Mouse (Mus musculus): ENCODE results near the gene Dgke. TPM values are rescaled to one million over a fixed set of nuclear protein-coding genes. Genes with fewer than 3 reads are reported as not detected.

The Dgke gene
- total and polyA plus RNA-seq, 2 experiments from 2014 or later = 14.6 to 33.5 TPM

DNA sequence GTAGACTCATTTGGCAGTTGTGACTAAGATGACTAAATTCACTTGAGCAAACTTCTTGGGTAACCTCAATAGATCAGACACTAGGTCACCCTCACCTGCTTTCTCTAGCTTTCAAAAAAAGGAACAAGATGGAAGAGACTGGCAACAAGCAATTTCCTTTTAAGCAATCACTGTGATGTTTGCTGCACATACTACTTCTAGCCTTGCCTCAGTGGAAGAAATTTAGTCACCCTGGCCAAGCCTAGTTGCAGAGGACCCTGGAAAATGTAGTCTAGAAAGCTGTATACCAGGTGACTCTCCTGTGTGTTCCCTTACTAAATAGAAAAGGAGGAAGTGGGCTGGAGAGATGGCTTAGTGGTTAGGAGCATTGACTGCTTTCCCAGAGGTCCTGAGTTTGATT lies 60.2 kb downstream of the Dgke start:
- H3K27me3 ChIP-seq (ENCODE audit: insufficient read depth, low read length) = no peaks in the 10 kb centered on the region
- no peak overlapping the region for H3K27ac ChIP-seq
- DNase-seq (ENCODE audit: low spot score) (no peak), ATAC-seq (no peak)
- no peak overlapping the region for H3K4me2 ChIP-seq (ENCODE audit: low read depth, low read length)
- no peaks in the 10 kb centered on the region for H3K4me1 ChIP-seq (ENCODE audit: insufficient read depth, low read length)
- no peak overlapping the region for H3K4me3 ChIP-seq (ENCODE audit: low read length)
- H3K9ac ChIP-seq (replicated peaks; ENCODE audit: low read length) = no peak overlapping the region
- no peaks in the 10 kb centered on the region for H3K36me3 ChIP-seq (ENCODE audit: insufficient read depth, low read length)
- H3K9me3 ChIP-seq (ENCODE audit: low read length) = no peaks in the 10 kb centered on the region
- TF ChIP-seq CTCF (IDR thresholded peaks at IDR 0.05; ENCODE audit: low read depth) = no peak

DNA sequence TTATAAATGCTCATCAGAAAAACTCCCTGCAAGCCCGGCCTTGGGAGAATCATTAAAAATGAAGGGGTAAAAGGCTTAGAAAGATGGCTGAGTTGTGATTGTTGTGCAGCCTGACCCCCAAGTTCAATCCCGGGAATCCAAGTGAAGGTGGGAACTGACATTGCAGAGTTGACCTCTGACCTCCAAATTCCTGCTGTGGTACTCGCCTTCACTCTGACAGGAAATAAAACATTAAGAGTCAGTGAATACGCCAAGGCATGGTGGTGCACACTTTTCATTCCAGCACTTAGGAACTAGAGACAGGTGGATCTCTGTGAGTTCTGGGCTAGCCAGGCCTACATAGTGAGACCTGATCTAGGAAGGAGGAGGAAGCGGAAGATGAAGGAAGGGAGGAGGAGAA lies 61.2 kb downstream of the Dgke start:
- no peak for ATAC-seq
- Histone ChIP-seq H3K27me3 (ENCODE audit: insufficient read depth, low read length) (no peaks in the 10 kb centered on the region), H3K9me3 (ENCODE audit: low read length) (no peaks in the 10 kb centered on the region), H3K27ac (no peak overlapping the region), H3K9ac (replicated peaks; ENCODE audit: low read length) (no peak overlapping the region), H3K4me3 (ENCODE audit: low read length) (no peak overlapping the region), H3K4me1 (ENCODE audit: insufficient read depth, low read length) (no peaks in the 10 kb centered on the region), H3K36me3 (ENCODE audit: insufficient read depth, low read length) (no peaks in the 10 kb centered on the region), H3K4me2 (ENCODE audit: low read depth, low read length) (no peak overlapping the region)
- 85% methylated on average over 5 of the region's 5 CpGs for WGBS
- TF ChIP-seq CTCF (IDR thresholded peaks at IDR 0.05; ENCODE audit: low read depth) = no peak
- DNase-seq (ENCODE audit: low spot score) = no peak

DNA sequence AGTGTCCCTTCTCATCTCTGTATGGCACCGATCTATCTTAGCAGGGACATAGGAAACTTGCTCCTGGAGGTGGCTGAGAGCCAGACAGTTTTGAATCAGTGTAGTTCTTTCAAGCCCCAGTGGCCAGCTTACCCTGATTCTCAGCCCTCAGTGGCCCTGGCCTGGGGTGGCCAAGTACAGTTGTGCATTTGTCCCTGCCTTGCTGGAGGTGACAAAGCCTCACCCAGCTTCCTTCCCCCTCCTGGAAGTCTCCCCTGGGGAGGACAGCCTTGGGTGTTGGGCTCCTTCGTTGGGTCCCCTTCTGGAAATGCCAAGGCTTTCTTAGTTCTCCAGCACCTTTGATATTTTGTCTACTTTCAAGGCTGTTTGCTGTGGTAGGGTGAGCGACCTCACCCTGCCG lies 62.9 kb downstream of the Dgke start:
- H3K27ac ChIP-seq = no peak overlapping the region
- ATAC-seq (no peak), DNase-seq (ENCODE audit: low spot score) (no peak)
- no peaks in the 10 kb centered on the region; the same call in 1 of the 2 replicates for H3K4me1 ChIP-seq (ENCODE audit: insufficient read depth, low read length)
- no peak overlapping the region for H3K4me2 ChIP-seq (ENCODE audit: low read depth, low read length)
- H3K4me3 ChIP-seq (ENCODE audit: low read length) = no peak overlapping the region
- TF ChIP-seq CTCF (IDR thresholded peaks at IDR 0.05; ENCODE audit: low read depth) = no peak
- H3K9ac ChIP-seq (replicated peaks; ENCODE audit: low read length) = no peak overlapping the region
- H3K9me3 ChIP-seq (ENCODE audit: low read length) = no peaks in the 10 kb centered on the region
- WGBS = 61% methylated on average over 4 of the region's 4 CpGs
- no peaks in the 10 kb centered on the region for H3K36me3 ChIP-seq (ENCODE audit: insufficient read depth, low read length)
- peaks cover 11% of the 10 kb centered on the region; the same call in 1 of the 2 replicates for H3K27me3 ChIP-seq (ENCODE audit: insufficient read depth, low read length)

DNA sequence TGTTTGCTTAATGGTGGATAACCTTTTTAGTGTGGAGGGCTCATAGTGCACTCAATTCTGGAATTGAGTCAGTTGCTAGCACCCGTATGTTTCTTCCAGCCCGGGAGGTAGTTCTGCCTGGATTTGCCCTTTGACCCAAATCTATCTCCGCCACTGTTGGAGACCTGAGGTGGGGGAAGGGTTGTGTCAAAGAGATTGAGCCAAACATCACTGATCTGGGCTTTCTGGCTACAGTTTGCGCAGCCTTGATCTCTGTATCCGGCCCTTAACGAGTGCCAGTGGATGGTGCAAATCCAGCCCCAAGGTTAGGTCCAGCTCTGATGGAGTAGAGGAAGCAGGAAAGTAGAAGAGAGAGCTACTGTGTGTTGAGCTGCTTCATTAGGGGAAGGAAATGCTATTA lies 63.6 kb downstream of the Dgke start:
- H3K9ac ChIP-seq (replicated peaks; ENCODE audit: low read length) = no peak overlapping the region
- H3K36me3 ChIP-seq (ENCODE audit: insufficient read depth, low read length) = no peaks in the 10 kb centered on the region
- H3K4me3 ChIP-seq (ENCODE audit: low read length) = no peak overlapping the region
- no peak for DNase-seq (ENCODE audit: low spot score)
- TF ChIP-seq CTCF (IDR thresholded peaks at IDR 0.05; ENCODE audit: low read depth) = no peak
- no peak overlapping the region for H3K27ac ChIP-seq
- peak overlapping the region; percentile 38 for H3K4me2 ChIP-seq (ENCODE audit: low read depth, low read length)
- no peak for ATAC-seq
- no peaks in the 10 kb centered on the region for H3K9me3 ChIP-seq (ENCODE audit: low read length)
- no peaks in the 10 kb centered on the region; the same call in 1 of the 2 replicates for H3K4me1 ChIP-seq (ENCODE audit: insufficient read depth, low read length)
- 72% methylated on average over 6 of the region's 6 CpGs for WGBS
- peaks cover 11% of the 10 kb centered on the region; the same call in 1 of the 2 replicates for H3K27me3 ChIP-seq (ENCODE audit: insufficient read depth, low read length)

DNA sequence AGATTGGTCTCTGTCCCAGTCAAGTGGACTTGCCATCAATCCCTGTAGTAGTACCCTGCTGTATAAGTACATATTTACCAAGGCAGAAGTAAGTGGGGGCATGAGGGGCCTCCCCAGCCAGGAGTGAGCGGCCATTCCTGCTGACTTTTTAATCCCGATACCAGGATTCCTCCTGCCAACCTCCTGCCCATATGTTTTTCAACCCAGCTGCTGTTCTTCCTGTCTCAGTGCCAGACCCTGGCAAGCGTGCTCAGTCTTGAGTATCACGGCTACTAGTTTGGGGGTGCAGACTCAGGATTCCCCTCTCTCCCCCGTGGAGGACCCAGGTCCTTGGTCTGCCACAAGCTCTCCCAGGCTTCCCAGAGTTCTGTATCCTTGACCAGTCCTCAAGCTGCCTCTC lies 64.0 kb downstream of the Dgke start:
- no peak for TF ChIP-seq CTCF (IDR thresholded peaks at IDR 0.05; ENCODE audit: low read depth)
- Histone ChIP-seq H3K9me3 (ENCODE audit: low read length) (no peaks in the 10 kb centered on the region), H3K36me3 (ENCODE audit: insufficient read depth, low read length) (no peaks in the 10 kb centered on the region), H3K4me2 (ENCODE audit: low read depth, low read length) (peak overlapping the region; percentile 38), H3K4me1 (ENCODE audit: insufficient read depth, low read length) (no peaks in the 10 kb centered on the region; the same call in 1 of the 2 replicates), H3K27ac (no peak overlapping the region), H3K9ac (replicated peaks; ENCODE audit: low read length) (no peak overlapping the region), H3K4me3 (ENCODE audit: low read length) (no peak overlapping the region), H3K27me3 (ENCODE audit: insufficient read depth, low read length) (peaks cover 11% of the 10 kb centered on the region; the same call in 1 of the 2 replicates)
- WGBS = 56% methylated on average over 5 of the region's 5 CpGs
- DNase-seq (ENCODE audit: low spot score) (peak; percentile 49), ATAC-seq (no peak)

DNA sequence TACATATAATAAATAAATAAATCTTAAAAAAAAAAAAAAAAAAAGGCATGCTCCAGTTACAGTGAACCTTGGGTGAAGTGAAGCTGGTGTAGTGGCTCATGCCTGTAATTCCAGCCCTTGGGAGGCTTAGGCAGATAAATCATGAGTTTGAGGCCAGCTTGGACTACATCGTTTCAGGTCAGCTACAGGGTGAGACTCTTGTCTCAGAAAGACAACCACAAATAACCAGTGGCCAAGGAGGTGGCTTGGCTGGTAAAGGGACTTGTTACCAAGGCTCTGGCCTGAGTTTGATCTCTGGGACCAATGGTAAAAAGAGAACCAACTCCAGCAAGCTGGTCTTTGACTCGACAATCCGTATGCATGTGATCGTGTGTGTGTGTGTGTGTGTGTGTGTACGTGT lies 64.6 kb downstream of the Dgke start:
- DNase-seq (ENCODE audit: low spot score) (no peak), ATAC-seq (no peak)
- H3K9ac ChIP-seq (replicated peaks; ENCODE audit: low read length) = no peak overlapping the region
- TF ChIP-seq CTCF (IDR thresholded peaks at IDR 0.05; ENCODE audit: low read depth) = no peak
- no peaks in the 10 kb centered on the region for H3K36me3 ChIP-seq (ENCODE audit: insufficient read depth, low read length)
- no peaks in the 10 kb centered on the region; the same call in 1 of the 2 replicates for H3K4me1 ChIP-seq (ENCODE audit: insufficient read depth, low read length)
- H3K9me3 ChIP-seq (ENCODE audit: low read length) = no peaks in the 10 kb centered on the region
- H3K27me3 ChIP-seq (ENCODE audit: insufficient read depth, low read length) = peaks cover 11% of the 10 kb centered on the region; the same call in 1 of the 2 replicates
- H3K27ac ChIP-seq = no peak overlapping the region
- no peak overlapping the region for H3K4me3 ChIP-seq (ENCODE audit: low read length)
- 93% methylated on average over 5 of the region's 5 CpGs for WGBS
- H3K4me2 ChIP-seq (ENCODE audit: low read depth, low read length) = peak overlapping the region; percentile 38; the same call in 1 of the 2 replicates

DNA sequence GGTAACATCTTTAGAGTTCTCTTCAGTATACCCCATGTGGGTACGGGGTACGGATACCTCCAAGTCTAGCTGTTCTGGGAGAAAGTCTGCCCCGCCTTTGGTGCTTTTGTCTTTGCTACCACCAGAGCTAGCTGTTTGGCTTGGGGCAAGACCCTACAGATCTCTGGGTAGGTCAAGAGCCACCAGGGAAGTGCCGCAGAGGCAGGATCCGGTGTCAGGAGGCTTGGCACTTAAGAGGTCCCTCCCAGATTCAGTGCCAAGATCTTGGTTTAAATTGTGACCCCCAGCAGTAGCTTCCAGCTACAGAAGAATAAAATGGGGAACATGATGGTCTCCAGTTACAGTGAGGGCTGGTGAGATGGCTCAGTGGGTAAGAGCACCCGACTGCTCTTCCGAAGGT lies 65.1 kb downstream of the Dgke start:
- Histone ChIP-seq H3K27ac (no peak overlapping the region), H3K4me3 (ENCODE audit: low read length) (no peak overlapping the region), H3K4me2 (ENCODE audit: low read depth, low read length) (peak overlapping the region; percentile 34; the same call in 1 of the 2 replicates), H3K27me3 (ENCODE audit: insufficient read depth, low read length) (peaks cover 11% of the 10 kb centered on the region; the same call in 1 of the 2 replicates), H3K36me3 (ENCODE audit: insufficient read depth, low read length) (no peaks in the 10 kb centered on the region), H3K9me3 (ENCODE audit: low read length) (no peaks in the 10 kb centered on the region), H3K9ac (replicated peaks; ENCODE audit: low read length) (no peak overlapping the region), H3K4me1 (ENCODE audit: insufficient read depth, low read length) (no peaks in the 10 kb centered on the region; the same call in 1 of the 2 replicates)
- WGBS = 92% methylated on average over 7 of the region's 7 CpGs
- DNase-seq (ENCODE audit: low spot score) (no peak), ATAC-seq (no peak)
- no peak for TF ChIP-seq CTCF (IDR thresholded peaks at IDR 0.05; ENCODE audit: low read depth)

Data from hindbrain, postnatal 0 days (tissue).